Mouse (Mus musculus) hindbrain, embryonic 11.5 days (tissue): ENCODE data around the gene Ms4a8a. TPM values are rescaled to one million over a fixed set of nuclear protein-coding genes. Genes with fewer than 3 reads are reported as not detected.
"Not testable (repeated sequence)": the region's sequence is repeated elsewhere in the genome, so short reads cannot be mapped to it uniquely, and the experiment has no call there.

ENCODE experiments used
- ATAC-seq: fragments of 200-750 bp; cut with Nextera tagmentation; 2 replicates; pipeline ENCODE4 v1.8.0; 2017; ENCODE audit warnings: mild to moderate bottlenecking, moderate TSS enrichment, moderate library complexity; ENCODE audit not compliant: low FRiP score
- DNase-seq: peaks from one replicate; pipeline ENCODE4 v3.0.0-alpha.2; 2015; ENCODE audit warnings: low spot score
- H3K27ac ChIP-seq: fragments of 300-500 bp; sonication (generic); 2 replicates; pipeline ENCODE4 v1.5.1; 2014; ENCODE audit warnings: mild to moderate bottlenecking, low read depth, low read length
- H3K27me3 ChIP-seq: fragments of 300-500 bp; sonication (generic); 2 replicates; pipeline ENCODE4 v1.6.1; 2014; ENCODE audit warnings: mild to moderate bottlenecking, low read length, moderate library complexity, mixed read lengths; ENCODE audit not compliant: control insufficient read depth, insufficient read depth
- H3K36me3 ChIP-seq: fragments of 300-500 bp; sonication (generic); 2 replicates; pipeline ENCODE4 v1.6.1; 2014; ENCODE audit warnings: mild to moderate bottlenecking, low read length, moderate library complexity, mixed read lengths; ENCODE audit not compliant: control insufficient read depth, insufficient read depth
- H3K4me1 ChIP-seq: fragments of 300-500 bp; sonication (generic); replicated peaks from 2 replicates; pipeline ENCODE4 v1.6.1; 2014; ENCODE audit warnings: low read length, mixed read lengths; ENCODE audit not compliant: control insufficient read depth, insufficient read depth
- H3K4me2 ChIP-seq: fragments of 300-500 bp; sonication (generic); replicated peaks from 2 replicates; pipeline ENCODE4 v1.6.1; 2014; ENCODE audit warnings: mild to moderate bottlenecking, low read depth, low read length
- H3K4me3 ChIP-seq: fragments of 300-500 bp; sonication (generic); 2 replicates; pipeline ENCODE4 v1.5.1; 2014; ENCODE audit warnings: low read depth, low read length
- H3K9ac ChIP-seq: fragments of 300-500 bp; sonication (generic); 2 replicates; pipeline ENCODE4 v1.6.1; 2014; ENCODE audit warnings: low read depth, low read length
- H3K9me3 ChIP-seq: fragments of 300-500 bp; sonication (generic); 2 replicates; pipeline ENCODE4 v1.6.1; 2016; ENCODE audit warnings: low read length; ENCODE audit not compliant: control insufficient read depth
- WGBS: fragments of 180-500 bp; shearing (Covaris S2); extraction: QIAGEN DNeasy Blood & Tissue Kit; methylation state at CpG from one replicate; pipeline ENCODE4 v1.1.7; 2014; 5-methylcytosine and 5-hydroxymethylcytosine counted together
- polyA plus RNA-seq: library from polyadenylated mRNA; unstranded; fragments of >200 nt; fragmentation: Nextera tagmentation; extraction: Ambion mirVana; gene quantifications from 2 replicates; pipeline ENCODE4 v1.2.1, GENCODE M21; 2014

Ms4a8a gene
- not detected in 2 replicates for polyA plus RNA-seq

- Histone ChIP-seq H3K36me3 (no peaks in the 10 kb centered on the region), H3K9ac (no peak within 1 kb of the TSS), H3K4me1 (no peaks in the 10 kb centered on the region), H3K4me2 (no peak within 1 kb of the TSS), H3K9me3 (no peaks in the 10 kb centered on the region), H3K27me3 (no peaks in the 10 kb centered on the region), H3K27ac (no peak within 1 kb of the TSS), H3K4me3 (no peak within 1 kb of the TSS)
- DNase-seq (no peak), ATAC-seq (no peak)
- WGBS, result 85% methylated on average over 4 of the region's 4 CpGs
Observed at GRCm38 (mm10) chr19:11080934-11081333, at the start of gene Ms4a8a. Gene Ms4a8a, minus strand, starts transcription at chr19:11081102.

GRCm38 (mm10) chr19:11129702-11130101 lies 48.8 kb upstream of the Ms4a8a start:
- no peak overlapping the region for H3K4me2 ChIP-seq
- no peak overlapping the region for H3K4me3 ChIP-seq
- ATAC-seq, result no peak
- H3K4me1 ChIP-seq, result no peaks in the 10 kb centered on the region
- H3K9ac ChIP-seq, result no peak overlapping the region
- no peaks in the 10 kb centered on the region for H3K27me3 ChIP-seq
- no peak for DNase-seq
- no peaks in the 10 kb centered on the region for H3K9me3 ChIP-seq
- H3K27ac ChIP-seq, result no peak overlapping the region
- H3K36me3 ChIP-seq, result no peaks in the 10 kb centered on the region
- 96% methylated on average over 1 of the region's 1 CpGs for WGBS

GRCm38 (mm10) chr19:11121016-11121420 lies 40.1 kb upstream of the Ms4a8a start:
- H3K9me3 ChIP-seq, H3K36me3 ChIP-seq, H3K27me3 ChIP-seq, H3K27ac ChIP-seq, H3K4me1 ChIP-seq: not testable (repeated sequence)
- DNase-seq, result peak; percentile 43
- Histone ChIP-seq H3K9ac (peak overlapping the region; percentile 37; the same call in 1 of the 2 replicates), H3K4me3 (peak overlapping the region; percentile 27; the same call in 1 of the 2 replicates), H3K4me2 (peak overlapping the region; percentile 31; the same call in 1 of the 2 replicates)
- WGBS, result 6% methylated on average over 8 of the region's 38 CpGs
- peak; percentile 99 for ATAC-seq

- Histone ChIP-seq H3K9ac (no peak overlapping the region), H3K4me3 (no peak overlapping the region), H3K4me2 (no peak overlapping the region), H3K27ac (no peak overlapping the region), H3K4me1 (no peaks in the 10 kb centered on the region), H3K36me3 (no peaks in the 10 kb centered on the region), H3K9me3 (no peaks in the 10 kb centered on the region), H3K27me3 (no peaks in the 10 kb centered on the region)
- ATAC-seq (no peak), DNase-seq (no peak)
- WGBS, result 86% methylated on average over 2 of the region's 2 CpGs
Observed at GRCm38 (mm10) chr19:11119338-11119737, 38.4 kb upstream of the Ms4a8a start.

GRCm38 (mm10) chr19:11107746-11108145 lies 26.8 kb upstream of the Ms4a8a start:
- H3K4me1 ChIP-seq, result no peaks in the 10 kb centered on the region
- ATAC-seq, result no peak
- 87% methylated on average over 3 of the region's 3 CpGs for WGBS

GRCm38 (mm10) chr19:11101880-11102279 lies 21.0 kb upstream of the Ms4a8a start:
- Histone ChIP-seq H3K9ac (no peak overlapping the region), H3K4me2 (no peak overlapping the region), H3K27me3 (no peaks in the 10 kb centered on the region), H3K36me3 (no peaks in the 10 kb centered on the region), H3K9me3 (no peaks in the 10 kb centered on the region), H3K4me1 (no peaks in the 10 kb centered on the region), H3K4me3 (no peak overlapping the region), H3K27ac (no peak overlapping the region)
- ATAC-seq (no peak), DNase-seq (no peak)
- 68% methylated on average over 1 of the region's 1 CpGs for WGBS

More at GRCm38 (mm10) chr19:11107746-11108145, 26.8 kb upstream of the Ms4a8a start:
- no peak overlapping the region for H3K4me3 ChIP-seq
- DNase-seq, result no peak
- H3K27ac ChIP-seq, result no peak overlapping the region
- no peak overlapping the region for H3K4me2 ChIP-seq
- H3K9me3 ChIP-seq, result no peaks in the 10 kb centered on the region
- H3K9ac ChIP-seq, result no peak overlapping the region
- no peaks in the 10 kb centered on the region for H3K36me3 ChIP-seq
- H3K27me3 ChIP-seq, result no peaks in the 10 kb centered on the region

- Histone ChIP-seq H3K27me3 (peaks cover 2% of the 10 kb centered on the region; the same call in 1 of the 2 replicates), H3K36me3 (no peaks in the 10 kb centered on the region)
- ATAC-seq, result no peak
Observed at GRCm38 (mm10) chr19:11098401-11098800, 17.5 kb upstream of the Ms4a8a start.

GRCm38 (mm10) chr19:11092131-11092530 lies 11.2 kb upstream of the Ms4a8a start:
- H3K27me3 ChIP-seq, ATAC-seq, H3K9ac ChIP-seq, H3K36me3 ChIP-seq, H3K4me1 ChIP-seq, H3K9me3 ChIP-seq, H3K27ac ChIP-seq: not testable (repeated sequence)
- DNase-seq, result peak; percentile 12
- peak overlapping the region; percentile 34; the same call in 1 of the 2 replicates for H3K4me2 ChIP-seq
- H3K4me3 ChIP-seq, result peak overlapping the region; percentile 12; the same call in 1 of the 2 replicates
- WGBS, result 7% methylated on average over 38 of the region's 50 CpGs

More at GRCm38 (mm10) chr19:11098401-11098800, 17.5 kb upstream of the Ms4a8a start:
- Histone ChIP-seq H3K9me3 (no peaks in the 10 kb centered on the region), H3K4me3 (no peak overlapping the region), H3K27ac (no peak overlapping the region), H3K9ac (no peak overlapping the region), H3K4me2 (no peak overlapping the region), H3K4me1 (no peaks in the 10 kb centered on the region)
- no peak for DNase-seq
- 86% methylated on average over 3 of the region's 3 CpGs for WGBS

- Histone ChIP-seq H3K4me1 (no peaks in the 10 kb centered on the region), H3K9me3 (no peaks in the 10 kb centered on the region), H3K27ac (no peak overlapping the region), H3K4me2 (no peak overlapping the region), H3K27me3 (no peaks in the 10 kb centered on the region), H3K9ac (no peak overlapping the region), H3K36me3 (no peaks in the 10 kb centered on the region), H3K4me3 (no peak overlapping the region)
- DNase-seq (no peak), ATAC-seq (no peak)
- WGBS, result 87% methylated on average over 3 of the region's 3 CpGs
Observed at GRCm38 (mm10) chr19:11070364-11070763, 10.5 kb downstream of the Ms4a8a start.
